Mouse (Mus musculus): ENCODE measurements at regions not wholly inside any gene's neighbourhood (a gene's known extent, or its start where the extent isn't known, plus 50 kb on each side); places are given as distances from the start of the nearest gene placed in this dataset.
A peak's percentile ranks its signal among the peaks of the same experiment; 100 is the strongest.

GRCm38 (mm10) chr13:78427141-78428083 lies 227.9 kb upstream of the Nr2f1 start:
- Histone ChIP-seq H3K4me2 (replicated peaks; ENCODE audit: low read depth, low read length) (peak overlapping the region; percentile 32), H3K36me3 (ENCODE audit: insufficient read depth, low read length) (no peaks in the 10 kb centered on the region), H3K4me1 (ENCODE audit: insufficient read depth, low read depth, low read length) (no peaks in the 10 kb centered on the region), H3K4me3 (ENCODE audit: low read depth, low read length) (0 out of 2 replicates have a peak overlapping the region, but pooled peaks have one; percentile 1), H3K9ac (replicated peaks; ENCODE audit: low read depth) (no peak overlapping the region), H3K27ac (ENCODE audit: low read length) (no peak overlapping the region), H3K9me3 (ENCODE audit: low read length) (no peaks in the 10 kb centered on the region), H3K27me3 (replicated peaks; ENCODE audit: insufficient read depth, low read length) (no peaks in the 10 kb centered on the region)
- ATAC-seq (peak; percentile 50), DNase-seq (ENCODE audit: low spot score) (peak; percentile 50)
- TF ChIP-seq EP300 (IDR thresholded peaks at IDR 0.05) (no peak), CTCF (IDR thresholded peaks at IDR 0.05) (no peak)
- 20% methylated on average over 24 of the region's 24 CpGs for WGBS

GRCm38 (mm10) chr13:78426306-78426921 lies 226.9 kb upstream of the Nr2f1 start:
- no peak overlapping the region for H3K4me2 ChIP-seq (replicated peaks; ENCODE audit: low read depth, low read length)
- TF ChIP-seq CTCF (IDR thresholded peaks at IDR 0.05) (no peak), EP300 (IDR thresholded peaks at IDR 0.05) (no peak)
- no peaks in the 10 kb centered on the region for H3K27me3 ChIP-seq (replicated peaks; ENCODE audit: insufficient read depth, low read length)
- H3K9ac ChIP-seq (replicated peaks; ENCODE audit: low read depth) = no peak overlapping the region
- no peaks in the 10 kb centered on the region for H3K36me3 ChIP-seq (ENCODE audit: insufficient read depth, low read length)
- no peaks in the 10 kb centered on the region for H3K9me3 ChIP-seq (ENCODE audit: low read length)
- DNase-seq (ENCODE audit: low spot score) (peak; percentile 22), ATAC-seq (peak; percentile 26)
- H3K4me1 ChIP-seq (ENCODE audit: insufficient read depth, low read depth, low read length) = no peaks in the 10 kb centered on the region
- H3K4me3 ChIP-seq (ENCODE audit: low read depth, low read length) = no peak overlapping the region
- 34% methylated on average over 8 of the region's 8 CpGs for WGBS
- no peak overlapping the region for H3K27ac ChIP-seq (ENCODE audit: low read length)

- DNase-seq (ENCODE audit: low spot score) (peak; percentile 17), ATAC-seq (no peak)
- 28% methylated on average over 3 of the region's 3 CpGs for WGBS
- Histone ChIP-seq H3K9ac (replicated peaks; ENCODE audit: low read depth) (no peak overlapping the region), H3K4me3 (ENCODE audit: low read depth, low read length) (no peak overlapping the region), H3K27ac (ENCODE audit: low read length) (no peak overlapping the region), H3K4me1 (ENCODE audit: insufficient read depth, low read depth, low read length) (no peaks in the 10 kb centered on the region), H3K9me3 (ENCODE audit: low read length) (no peaks in the 10 kb centered on the region), H3K27me3 (replicated peaks; ENCODE audit: insufficient read depth, low read length) (no peaks in the 10 kb centered on the region), H3K4me2 (replicated peaks; ENCODE audit: low read depth, low read length) (no peak overlapping the region), H3K36me3 (ENCODE audit: insufficient read depth, low read length) (no peaks in the 10 kb centered on the region)
- no peak for TF ChIP-seq CTCF (IDR thresholded peaks at IDR 0.05)
- no peak for TF ChIP-seq EP300 (IDR thresholded peaks at IDR 0.05)
Observed at GRCm38 (mm10) chr13:78405071-78405470, 205.5 kb upstream of the Nr2f1 start.

- no peak for ATAC-seq
- H3K36me3 ChIP-seq (ENCODE audit: insufficient read depth, low read length) = no peaks in the 10 kb centered on the region
- H3K4me1 ChIP-seq (ENCODE audit: insufficient read depth, low read depth, low read length) = no peaks in the 10 kb centered on the region
- no peak overlapping the region for H3K9ac ChIP-seq (replicated peaks; ENCODE audit: low read depth)
- H3K4me3 ChIP-seq (ENCODE audit: low read depth, low read length) = no peak overlapping the region
- no peak for DNase-seq (ENCODE audit: low spot score)
- no peak overlapping the region for H3K4me2 ChIP-seq (replicated peaks; ENCODE audit: low read depth, low read length)
- TF ChIP-seq EP300 (IDR thresholded peaks at IDR 0.05) = no peak
- no peak for TF ChIP-seq CTCF (IDR thresholded peaks at IDR 0.05)
- no peak overlapping the region for H3K27ac ChIP-seq (ENCODE audit: low read length)
- H3K9me3 ChIP-seq (ENCODE audit: low read length) = no peaks in the 10 kb centered on the region
- 57% methylated on average over 2 of the region's 2 CpGs for WGBS
- no peaks in the 10 kb centered on the region for H3K27me3 ChIP-seq (replicated peaks; ENCODE audit: insufficient read depth, low read length)
Observed at GRCm38 (mm10) chr13:78383761-78384160, 184.2 kb upstream of the Nr2f1 start.

GRCm38 (mm10) chr13:78361236-78361635 lies 161.7 kb upstream of the Nr2f1 start:
- Histone ChIP-seq H3K27me3 (replicated peaks; ENCODE audit: insufficient read depth, low read length) (no peaks in the 10 kb centered on the region), H3K9me3 (ENCODE audit: low read length) (no peaks in the 10 kb centered on the region), H3K4me3 (ENCODE audit: low read depth, low read length) (no peak overlapping the region), H3K9ac (replicated peaks; ENCODE audit: low read depth) (no peak overlapping the region), H3K4me2 (replicated peaks; ENCODE audit: low read depth, low read length) (no peak overlapping the region), H3K4me1 (ENCODE audit: insufficient read depth, low read depth, low read length) (no peaks in the 10 kb centered on the region), H3K27ac (ENCODE audit: low read length) (no peak overlapping the region), H3K36me3 (ENCODE audit: insufficient read depth, low read length) (no peaks in the 10 kb centered on the region)
- TF ChIP-seq EP300 (IDR thresholded peaks at IDR 0.05) = no peak
- no peak for TF ChIP-seq CTCF (IDR thresholded peaks at IDR 0.05)
- ATAC-seq (no peak), DNase-seq (ENCODE audit: low spot score) (no peak)
- 50% methylated on average over 1 of the region's 1 CpGs for WGBS

- Histone ChIP-seq H3K4me1 (ENCODE audit: insufficient read depth, low read depth, low read length) (no peaks in the 10 kb centered on the region), H3K27ac (ENCODE audit: low read length) (no peak overlapping the region), H3K9me3 (ENCODE audit: low read length) (no peaks in the 10 kb centered on the region), H3K4me2 (replicated peaks; ENCODE audit: low read depth, low read length) (no peak overlapping the region), H3K4me3 (ENCODE audit: low read depth, low read length) (no peak overlapping the region), H3K9ac (replicated peaks; ENCODE audit: low read depth) (no peak overlapping the region), H3K36me3 (ENCODE audit: insufficient read depth, low read length) (no peaks in the 10 kb centered on the region), H3K27me3 (replicated peaks; ENCODE audit: insufficient read depth, low read length) (no peaks in the 10 kb centered on the region)
- ATAC-seq (no peak), DNase-seq (ENCODE audit: low spot score) (peak; percentile 9)
- no peak for TF ChIP-seq EP300 (IDR thresholded peaks at IDR 0.05)
- TF ChIP-seq CTCF (IDR thresholded peaks at IDR 0.05) = no peak
- WGBS = 36% methylated on average over 3 of the region's 3 CpGs
Observed at GRCm38 (mm10) chr13:78348830-78349229, 149.3 kb upstream of the Nr2f1 start.
